Mouse (Mus musculus): ENCODE measurements around the gene Gm49383. TPM values are rescaled to one million over a fixed set of nuclear protein-coding genes. Genes with fewer than 3 reads are reported as not detected.
A peak's percentile ranks its signal among the peaks of the same experiment; 100 is the strongest.

Gm49383 gene
- total RNA-seq, 2 experiments from 2014 or later, result 4.7 to 18.8 TPM

GRCm38 (mm10) chr12:69204052-69204833 is 7.3 kb upstream of the Gm49383 start, which contains the start of gene Gm49384:
TSS of gene Gm49384 (minus strand) at chr12:69204267.
- ATAC-seq (ENCODE audit: poor library complexity, severe bottlenecking), result no peak

- ATAC-seq (ENCODE audit: poor library complexity, severe bottlenecking), result no peak
These were observed 2.1 kb upstream of the Gm49383 start for GRCm38 (mm10) chr12:69198985-69199384.

DNA sequence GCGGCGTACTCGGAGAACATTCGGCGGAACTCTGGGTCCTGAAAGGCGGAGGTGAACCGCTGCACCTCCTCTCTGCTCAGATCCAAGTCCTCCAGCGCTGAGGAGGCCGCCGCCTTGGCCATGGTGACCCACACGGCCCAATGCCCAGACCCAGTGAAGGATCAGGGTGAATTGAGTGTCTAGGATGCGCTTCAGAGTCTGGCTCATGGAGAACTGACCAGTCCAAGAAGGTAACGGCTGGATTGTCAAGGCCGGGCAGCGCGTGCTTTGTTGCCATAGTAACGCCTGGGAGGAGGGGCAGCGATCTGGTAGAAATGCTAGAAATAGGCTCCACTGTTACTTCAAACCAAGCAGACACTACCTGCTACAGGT is 1.2 kb upstream of the Gm49383 start, which contains the start of gene Dnaaf2:
Dnaaf2 (minus strand) TSS at position 266 of the 372 bp plus-strand sequence.
- ATAC-seq (ENCODE audit: poor library complexity, severe bottlenecking), result peak; percentile 34

GRCm38 (mm10) chr12:69197378-69198163 is 667 bp upstream of the Gm49383 start:
- peak; percentile 50 for ATAC-seq (ENCODE audit: poor library complexity, severe bottlenecking)

- no peak for ATAC-seq (ENCODE audit: poor library complexity, severe bottlenecking)
These were observed 4.3 kb downstream of the Gm49383 start for GRCm38 (mm10) chr12:69192637-69193036.

- no peak for ATAC-seq (ENCODE audit: poor library complexity, severe bottlenecking)
These were observed 5.5 kb downstream of the Gm49383 start for GRCm38 (mm10) chr12:69191396-69191795.

DNA sequence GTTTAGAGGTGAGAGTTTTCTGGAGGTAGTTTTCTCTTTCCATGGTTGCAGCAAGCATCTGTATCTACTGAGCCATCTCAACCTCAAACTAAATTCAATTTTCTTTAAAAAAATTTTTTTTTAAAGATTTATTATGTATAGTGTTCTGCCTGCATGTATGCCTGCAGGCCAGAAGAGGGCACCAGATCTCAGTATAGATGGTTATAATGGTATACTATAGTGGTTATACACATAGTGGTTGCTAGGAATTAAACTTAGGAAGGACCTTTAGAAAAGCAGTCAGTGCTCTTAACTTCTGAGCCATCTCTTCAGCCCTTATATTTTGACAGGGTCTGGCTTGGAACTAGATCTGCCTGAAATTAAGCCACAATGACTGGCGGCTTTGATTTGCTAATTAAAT is 6.4 kb downstream of the Gm49383 start:
- ATAC-seq (ENCODE audit: poor library complexity, severe bottlenecking), result peak; percentile 52; the same call in 1 of the 2 replicates

DNA sequence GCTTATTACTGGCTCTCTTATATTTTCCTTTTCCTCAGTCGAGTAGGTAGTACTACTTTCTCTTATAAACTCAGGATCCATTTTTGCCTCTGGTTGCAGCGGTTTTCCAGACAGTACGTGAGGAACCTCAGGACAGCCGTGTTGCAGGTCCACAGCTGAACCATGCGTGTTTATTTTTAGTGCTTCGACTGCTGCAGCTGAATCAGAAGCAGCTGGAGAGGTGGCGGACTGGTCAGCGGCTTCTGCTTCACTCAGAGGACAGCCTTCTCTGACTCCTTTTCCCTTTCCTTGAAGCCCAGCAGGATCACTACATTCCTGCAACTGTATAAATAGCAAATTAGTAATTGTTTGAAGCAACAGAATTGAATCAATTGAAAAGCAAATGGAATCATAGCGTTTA is 6.8 kb downstream of the Gm49383 start:
- no peak for ATAC-seq (ENCODE audit: poor library complexity, severe bottlenecking)

DNA sequence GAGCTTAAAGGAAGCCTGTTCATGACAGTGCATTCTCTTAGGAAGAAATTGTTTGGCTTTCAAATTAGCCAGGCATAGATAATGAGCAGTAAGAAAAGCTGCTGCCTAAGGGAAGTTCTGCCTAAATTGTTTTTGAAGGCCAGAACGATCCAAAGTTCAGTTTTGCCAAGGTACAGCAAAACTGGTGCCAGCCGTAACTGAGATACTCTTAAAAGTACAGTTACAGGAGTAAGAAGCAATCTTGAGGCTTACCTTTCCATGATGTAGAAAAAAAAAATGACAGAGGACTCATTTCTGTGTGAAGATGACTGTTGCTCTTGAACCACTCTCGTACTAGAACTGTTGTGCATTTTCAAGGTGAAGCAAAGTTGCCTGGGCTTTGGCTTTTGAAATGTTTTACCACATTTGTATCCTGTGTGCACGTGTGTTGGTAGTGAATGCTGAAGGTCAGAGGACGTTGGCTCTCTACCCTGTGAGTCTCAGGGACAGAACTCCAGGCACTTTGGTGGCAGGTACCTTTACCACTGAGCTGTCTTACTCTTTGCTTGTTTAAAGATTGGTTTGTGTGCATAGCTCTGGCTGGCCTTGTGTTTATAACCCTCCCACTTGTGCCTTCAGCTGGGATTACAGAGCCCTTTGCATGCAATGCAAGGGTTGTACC is 10.0 kb downstream of the Gm49383 start:
- ATAC-seq (ENCODE audit: poor library complexity, severe bottlenecking), result no peak

GRCm38 (mm10) chr12:69185371-69185770 is 11.5 kb downstream of the Gm49383 start:
- no peak for ATAC-seq (ENCODE audit: poor library complexity, severe bottlenecking)

- peak; percentile 65 for ATAC-seq (ENCODE audit: poor library complexity, severe bottlenecking)
These were observed 12.3 kb downstream of the Gm49383 start for GRCm38 (mm10) chr12:69184342-69185295.

- ATAC-seq (ENCODE audit: poor library complexity, severe bottlenecking), result peak; percentile 92
These were observed 13.2 kb downstream of the Gm49383 start, which contains the start of the genes Rpl36al and Mgat2 for GRCm38 (mm10) chr12:69183583-69184308. TSS of gene Rpl36al (minus strand) at chr12:69184083. TSS of gene Mgat2 (plus strand) at chr12:69184157.

GRCm38 (mm10) chr12:69181800-69182199 is 15.1 kb downstream of the Gm49383 start:
- no peak for ATAC-seq (ENCODE audit: poor library complexity, severe bottlenecking)

DNA sequence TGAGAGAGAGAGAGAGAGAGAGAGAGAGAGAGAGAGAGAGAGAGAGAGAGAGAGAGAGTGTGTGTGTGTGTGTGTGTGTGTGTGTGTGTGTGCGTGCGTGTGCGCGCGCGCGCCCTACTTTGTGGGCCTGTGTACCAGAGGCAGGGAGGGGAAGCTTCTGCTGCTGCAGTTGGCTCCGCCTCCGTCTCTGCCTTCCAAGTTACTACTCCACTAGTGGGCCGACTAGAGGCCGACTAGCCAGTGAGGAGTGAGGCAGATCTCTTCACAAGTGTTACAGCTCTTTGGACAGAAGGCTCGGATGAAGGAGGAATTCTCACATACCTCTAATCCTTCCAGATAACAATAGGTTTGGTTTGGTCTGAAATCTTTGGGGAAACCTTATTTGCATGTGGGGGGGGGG is 17.5 kb downstream of the Gm49383 start:
- no peak for ATAC-seq (ENCODE audit: poor library complexity, severe bottlenecking)

DNA sequence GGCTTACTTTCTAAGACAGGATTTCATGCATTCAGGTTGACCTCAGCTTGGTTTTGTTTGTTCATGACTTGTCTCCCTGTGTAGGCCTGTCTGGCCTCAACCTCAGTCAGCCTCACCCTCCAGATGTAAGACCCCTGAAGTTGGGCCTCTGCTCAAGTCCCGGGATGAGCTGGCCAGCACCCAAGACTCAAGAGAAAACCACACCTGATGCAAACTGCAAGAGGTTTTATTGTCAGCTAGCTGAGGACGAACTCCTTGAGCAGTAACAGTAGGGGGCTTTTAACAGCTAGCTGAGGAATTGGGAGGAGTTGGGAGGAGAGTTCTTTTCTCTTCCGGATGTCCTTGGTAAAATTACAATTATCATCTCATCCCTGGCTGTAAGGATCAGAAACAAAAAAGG is 19.4 kb downstream of the Gm49383 start:
- ATAC-seq (ENCODE audit: poor library complexity, severe bottlenecking), result no peak

- no peak for ATAC-seq (ENCODE audit: poor library complexity, severe bottlenecking)
These were observed 20.9 kb downstream of the Gm49383 start for GRCm38 (mm10) chr12:69175975-69176374.

DNA sequence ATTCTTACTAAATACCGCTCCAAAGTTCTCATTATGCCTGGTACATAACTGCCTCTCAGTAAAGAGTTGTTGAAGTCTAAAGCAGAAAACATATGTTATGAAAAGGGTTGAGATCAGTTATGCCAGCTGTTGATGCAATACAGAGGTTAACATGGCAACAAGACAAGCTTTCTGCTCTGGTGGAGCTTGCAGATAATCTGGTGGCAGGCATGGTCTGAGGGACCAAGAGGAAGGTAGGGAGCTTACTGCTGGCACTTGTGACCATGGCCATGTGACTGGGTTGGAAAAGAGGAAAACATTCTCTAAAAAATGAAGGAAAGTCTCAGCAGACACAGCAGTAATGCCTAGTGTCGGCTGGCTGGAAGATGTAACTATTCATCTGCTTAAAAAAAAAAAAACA is 25.6 kb downstream of the Gm49383 start:
- ATAC-seq (ENCODE audit: poor library complexity, severe bottlenecking), result no peak

DNA sequence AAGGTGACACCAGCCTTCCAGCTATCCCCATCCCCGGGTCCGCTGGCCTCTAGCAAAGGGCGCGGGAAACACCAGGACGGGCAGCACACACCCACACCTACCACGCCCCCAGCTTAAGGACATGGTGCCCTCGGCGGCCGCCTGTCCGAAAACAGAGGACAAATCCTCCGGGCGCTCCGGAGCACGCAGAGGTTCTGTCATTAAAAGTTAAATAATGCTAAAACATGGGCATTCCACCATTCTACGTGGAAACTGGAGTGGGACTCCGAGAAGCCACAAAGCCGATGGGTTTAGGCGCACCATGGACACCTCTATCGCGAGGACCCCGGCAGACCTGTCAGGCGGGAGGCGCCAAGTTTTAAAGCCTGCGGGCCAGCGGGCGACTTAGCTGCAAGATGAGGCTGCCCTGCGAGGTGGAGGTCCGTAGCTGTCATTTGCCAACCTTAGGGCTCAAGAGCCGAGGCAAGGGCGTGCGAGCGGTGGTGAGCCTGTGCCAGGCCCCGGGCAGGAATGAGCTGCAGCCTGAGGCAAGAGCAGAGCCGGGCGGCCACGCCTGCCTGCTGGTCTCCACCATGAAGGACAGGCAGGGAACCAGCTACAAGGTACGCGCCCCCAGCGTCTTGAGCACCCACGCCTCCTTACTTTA is 28.3 kb downstream of the Gm49383 start, which contains the start of gene Lrr1:
Lrr1 (plus strand) TSS at position 354 of the 646 bp plus-strand sequence.
- ATAC-seq (ENCODE audit: poor library complexity, severe bottlenecking), result peak; percentile 97
